Mouse (Mus musculus) B cell, adult 2 months (primary cell): ENCODE results near the gene Fhl4.

Experiments used
- DNase-seq, 2 experiments: peaks; one replicate each; pipeline ENCODE4 v3.0.0; 2022

The Fhl4 gene

DNA sequence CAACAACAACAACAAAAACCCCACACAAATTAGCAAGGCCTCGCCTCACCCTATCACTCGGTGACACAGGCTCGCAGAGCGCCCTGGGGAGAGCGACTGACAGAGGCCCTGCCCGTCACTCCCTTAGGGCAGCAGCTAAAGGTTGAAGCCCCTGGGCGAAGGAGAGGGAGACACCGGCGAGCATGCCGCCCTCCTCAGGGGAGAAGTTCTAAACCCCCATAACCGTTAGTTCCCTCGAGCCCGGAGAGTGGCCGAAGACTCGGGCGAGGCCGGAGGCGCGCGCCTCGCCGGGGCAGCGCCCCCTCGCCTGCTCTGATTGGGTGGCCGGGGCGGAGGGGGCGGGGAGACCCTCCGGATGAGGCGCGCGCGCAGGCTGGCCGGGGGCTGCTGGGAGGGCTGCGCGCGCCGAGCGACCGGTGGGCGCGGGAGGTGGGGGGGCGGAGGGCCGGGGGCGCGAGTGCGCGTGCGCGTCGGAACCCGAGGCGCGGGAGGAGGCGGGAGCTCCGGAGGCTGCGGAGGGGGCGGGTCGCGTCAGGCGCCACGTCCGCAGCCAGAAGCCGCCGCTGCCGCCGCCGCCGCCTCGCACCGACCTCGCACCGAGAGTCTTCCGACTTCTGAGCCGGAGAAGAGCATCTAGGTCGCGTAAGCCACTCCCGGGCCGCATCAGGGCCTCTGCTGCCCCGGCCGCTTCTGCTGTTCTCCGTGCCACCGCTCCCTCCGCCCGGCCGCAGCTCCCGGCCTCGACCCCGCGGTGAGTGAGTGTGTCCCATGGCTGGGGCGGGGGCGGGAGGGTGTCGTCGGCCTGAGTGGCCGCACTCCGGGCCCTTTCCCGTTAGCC lies at the start of gene Fhl4, which contains the start of gene Tmem263:
Gene Fhl4 (minus strand): TSS at position 249 of the 838 bp plus-strand sequence.
Gene Tmem263 (plus strand): TSS at position 381 of the 838 bp plus-strand sequence.
- DNase-seq, result peak; percentile 74 to 79

DNA sequence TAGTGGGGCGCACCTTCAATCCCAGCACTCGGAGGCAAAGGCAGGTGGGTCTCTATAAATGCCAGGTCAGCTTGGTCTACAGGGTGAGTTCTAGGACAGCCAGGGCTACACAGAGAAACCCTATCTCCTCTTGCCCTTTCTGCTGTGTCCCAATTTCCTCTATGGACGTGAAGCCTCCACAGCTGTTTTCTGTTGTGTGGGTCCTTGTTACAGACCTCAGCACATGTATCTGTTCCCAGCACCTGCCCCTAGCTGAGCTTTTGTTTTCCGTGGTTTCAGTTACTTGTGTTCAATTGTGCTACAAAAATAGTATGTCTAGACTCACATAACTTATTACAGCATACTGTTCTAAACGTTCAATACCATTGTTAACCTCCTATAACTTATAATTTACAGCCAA lies 46.9 kb upstream of the Fhl4 start:
- DNase-seq, result no peak

- DNase-seq, result no peak
Observed at GRCm38 (mm10) chr10:85146282-85146681, 44.0 kb upstream of the Fhl4 start.

DNA sequence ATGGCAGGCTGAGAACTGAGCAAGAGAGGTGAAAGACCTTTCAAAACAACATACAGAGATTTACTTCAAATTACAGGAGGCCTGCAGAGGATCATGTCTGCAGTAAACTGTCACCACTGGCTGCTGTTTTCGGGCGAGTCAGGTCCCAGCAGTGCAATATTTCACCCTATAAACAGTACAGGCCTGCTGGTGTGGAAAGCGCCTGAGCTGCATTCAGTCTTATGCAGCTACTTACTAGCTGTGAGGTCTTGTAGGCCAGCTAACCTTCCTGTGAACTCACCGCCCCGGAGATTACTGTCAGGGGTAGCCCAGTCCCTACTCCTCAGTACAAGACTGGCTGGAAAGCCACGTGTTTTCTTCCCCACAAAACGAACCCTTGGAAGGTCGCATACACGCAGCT lies 39.2 kb upstream of the Fhl4 start:
- DNase-seq, result no peak

DNA sequence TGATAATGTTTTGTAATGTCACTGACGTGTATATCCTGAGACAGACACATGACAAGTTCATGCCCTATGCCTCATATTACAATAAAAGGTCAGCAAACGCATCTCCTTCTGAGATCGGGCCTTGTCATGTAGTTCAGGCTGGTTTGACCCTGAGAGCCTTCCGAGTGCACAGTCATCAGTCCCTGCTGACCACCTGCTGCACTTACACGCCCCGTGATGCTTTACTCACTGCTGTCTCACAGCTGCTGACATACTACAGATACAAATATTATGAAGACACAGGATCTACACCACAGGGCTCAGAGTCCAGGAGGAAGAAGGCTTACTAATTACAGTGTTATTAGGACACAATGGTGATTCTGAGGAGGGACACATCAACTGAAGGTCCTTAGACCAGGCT lies 34.3 kb upstream of the Fhl4 start:
- no peak for DNase-seq

DNA sequence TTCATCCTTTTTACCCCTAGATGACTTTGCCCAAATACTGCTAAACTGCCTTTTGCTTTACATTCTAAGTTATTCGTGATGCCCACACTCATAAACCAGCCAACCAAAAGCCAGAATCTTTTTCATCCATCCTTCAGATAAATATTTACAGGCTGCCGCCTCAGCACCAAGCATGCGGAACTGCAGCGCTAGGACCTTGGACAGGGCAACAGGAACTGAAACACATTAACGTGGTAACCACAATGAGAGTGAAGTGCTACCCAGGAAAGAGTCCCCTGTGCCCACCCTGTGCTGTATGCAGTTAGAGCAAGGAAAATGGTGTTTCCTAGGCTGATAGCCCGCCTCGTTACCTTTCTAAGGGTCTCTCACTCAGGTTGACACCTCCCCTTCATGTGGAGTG lies 26.2 kb upstream of the Fhl4 start:
- DNase-seq, result peak; percentile 77 to 79

DNA sequence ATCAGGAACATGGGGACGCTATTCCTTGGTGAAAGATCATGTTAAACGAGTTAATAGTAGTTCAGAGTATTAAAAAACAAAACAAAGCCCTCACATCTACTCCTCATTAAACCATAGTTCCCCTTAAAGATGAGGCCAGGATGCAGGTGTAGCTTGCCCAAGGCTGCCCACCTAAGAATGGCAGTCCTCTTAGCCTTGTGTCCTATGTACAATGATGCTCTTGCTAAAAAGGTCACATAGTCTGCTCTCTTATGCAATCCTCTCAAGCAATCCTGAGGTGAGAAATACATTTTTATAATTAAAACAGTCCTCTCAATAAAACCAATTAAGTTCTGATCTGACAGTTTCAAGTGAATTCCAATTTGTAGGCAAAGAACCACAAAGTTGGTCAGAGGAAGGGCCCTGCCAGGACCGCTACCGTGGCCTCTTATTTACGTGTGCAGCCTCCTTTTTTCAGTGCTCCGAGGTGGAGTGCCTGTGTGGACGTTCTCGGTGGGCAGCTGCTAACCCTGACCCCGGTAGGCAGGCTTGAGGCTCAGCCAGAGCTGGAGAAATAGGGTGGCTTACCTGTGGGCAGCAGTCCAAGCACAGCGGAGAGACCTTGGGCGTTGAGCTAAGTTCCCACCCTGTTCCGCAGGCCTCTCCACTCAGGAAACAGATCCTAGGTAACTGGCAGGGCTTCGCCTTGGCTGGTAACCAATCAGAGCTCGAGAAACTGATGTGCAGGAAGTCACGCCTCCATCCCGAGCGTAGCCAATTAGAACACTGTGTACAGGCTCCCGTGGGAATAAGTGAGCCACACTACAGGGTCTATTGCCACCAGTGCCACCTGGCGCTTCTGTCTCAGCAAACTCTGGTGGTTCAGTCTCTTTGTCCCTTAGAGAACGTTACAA lies 25.3 kb upstream of the Fhl4 start, which contains the start of gene Mterf2:
Gene Mterf2 (minus strand): TSS at position 633 of the 893 bp plus-strand sequence.
- DNase-seq, result peak; percentile 89 to 92

DNA sequence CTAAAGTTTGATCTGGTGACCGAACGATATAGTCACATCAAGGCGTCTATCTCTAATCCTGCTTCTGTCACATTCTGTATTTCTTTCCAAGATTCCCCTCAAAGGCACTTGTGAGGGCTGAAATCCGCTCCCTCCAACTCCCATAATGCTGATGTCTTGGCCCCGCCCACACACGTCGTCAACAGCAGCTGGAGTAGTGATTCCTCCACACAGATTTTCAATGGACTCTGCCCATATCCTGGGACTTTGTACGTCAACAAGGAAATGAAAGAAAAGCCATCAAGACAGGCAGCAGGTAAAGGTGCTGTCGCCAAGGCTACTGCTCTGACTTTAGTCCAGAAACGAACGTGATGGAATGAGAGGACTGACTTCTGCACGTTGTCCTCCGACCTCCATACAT lies 22.9 kb upstream of the Fhl4 start:
- DNase-seq, result no peak

DNA sequence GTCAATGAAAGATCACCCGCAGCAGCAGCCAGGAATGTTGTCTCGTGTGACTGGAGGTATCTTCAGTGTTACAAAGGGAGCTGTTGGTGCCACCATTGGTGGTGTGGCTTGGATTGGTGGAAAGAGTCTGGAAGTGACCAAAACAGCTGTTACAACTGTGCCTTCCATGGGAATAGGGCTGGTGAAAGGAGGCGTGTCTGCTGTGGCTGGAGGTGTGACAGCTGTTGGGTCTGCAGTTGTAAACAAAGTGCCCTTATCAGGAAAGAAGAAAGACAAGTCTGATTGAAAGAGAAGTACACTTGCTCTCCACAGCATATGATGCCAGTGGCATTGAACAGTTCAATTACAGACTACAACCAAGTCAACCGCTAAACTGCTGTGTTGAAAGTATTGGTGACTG lies 12.1 kb upstream of the Fhl4 start:
- no peak for DNase-seq

- DNase-seq, result peak; percentile 20 to 39
Observed at GRCm38 (mm10) chr10:85103085-85103885, 990 bp upstream of the Fhl4 start.

DNA sequence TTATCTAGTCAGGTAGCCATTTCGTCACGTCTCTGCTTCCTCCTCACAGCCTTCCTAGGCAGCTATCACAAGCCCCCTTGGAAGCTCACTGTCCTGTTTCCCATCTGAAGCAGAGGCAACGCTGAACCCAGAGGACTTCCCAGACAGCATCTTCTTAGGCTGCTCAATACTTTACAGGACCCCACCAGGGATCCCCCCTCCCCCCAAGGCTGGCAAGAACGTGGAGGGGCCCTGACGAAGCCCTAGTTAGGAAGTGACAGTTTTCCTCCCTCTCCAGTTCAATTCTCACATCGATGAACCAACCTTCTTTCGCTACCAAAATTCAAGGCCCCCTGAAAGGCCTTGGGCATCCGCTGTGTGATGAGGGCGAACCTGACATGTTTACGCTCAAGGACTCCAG lies 454 bp downstream of the Fhl4 start:
- no peak for DNase-seq

DNA sequence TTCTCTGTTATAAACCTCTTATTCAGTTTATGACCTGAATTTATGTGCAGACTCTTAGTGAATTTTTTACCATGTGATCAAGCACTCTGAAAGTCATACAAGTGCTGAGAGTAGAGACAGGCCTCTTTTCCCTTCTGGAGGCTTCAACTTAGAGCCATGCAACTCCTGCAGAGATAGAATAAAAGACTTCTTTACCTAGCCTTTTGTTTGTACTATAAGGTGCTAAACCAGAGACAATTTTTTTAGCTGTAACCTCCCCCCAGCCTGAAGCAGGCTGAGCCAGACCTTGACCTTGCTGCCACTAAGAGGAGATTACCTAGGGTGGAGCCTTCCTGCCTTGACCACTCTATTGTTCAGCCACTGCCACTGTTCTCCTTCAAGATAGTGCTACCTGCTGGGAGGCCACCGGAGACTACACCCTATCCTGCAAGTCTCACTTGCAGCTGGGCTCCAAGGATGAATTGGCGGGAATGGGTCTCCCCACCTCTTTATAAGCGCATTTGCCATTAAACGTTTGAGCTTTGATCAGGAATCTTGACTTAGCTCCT lies 30.6 kb downstream of the Fhl4 start:
- DNase-seq, result no peak

GRCm38 (mm10) chr10:85054876-85055275 lies 47.4 kb downstream of the Fhl4 start:
- no peak for DNase-seq

- no peak for DNase-seq
Observed at GRCm38 (mm10) chr10:85052451-85052850, 49.8 kb downstream of the Fhl4 start.

DNA sequence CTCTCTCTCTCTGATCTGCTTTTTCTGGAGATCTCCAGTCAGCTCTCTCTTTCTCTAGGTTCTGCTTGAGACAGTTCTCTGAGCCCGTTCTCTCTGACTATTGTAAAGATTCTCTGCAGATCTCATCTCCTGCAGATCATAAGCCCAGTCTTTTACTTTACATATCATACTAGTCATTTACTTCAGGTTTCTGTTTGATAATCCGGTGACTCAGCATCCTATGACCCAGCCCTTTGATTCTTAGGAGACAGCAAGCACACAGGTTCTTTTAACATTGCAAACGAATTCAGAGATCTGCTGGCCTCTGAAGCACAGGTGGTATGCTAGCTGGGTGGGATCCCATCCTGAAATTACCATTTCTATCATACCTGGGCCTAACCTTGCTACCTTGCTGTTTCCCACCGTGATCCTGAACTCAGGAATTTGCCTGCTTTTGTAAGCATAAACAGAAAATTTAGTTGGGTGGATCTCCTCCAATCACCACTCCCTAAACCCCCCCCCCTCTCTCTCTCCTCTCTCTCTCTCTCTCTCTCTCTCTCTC lies 51.6 kb downstream of the Fhl4 start:
- DNase-seq, result no peak

DNA sequence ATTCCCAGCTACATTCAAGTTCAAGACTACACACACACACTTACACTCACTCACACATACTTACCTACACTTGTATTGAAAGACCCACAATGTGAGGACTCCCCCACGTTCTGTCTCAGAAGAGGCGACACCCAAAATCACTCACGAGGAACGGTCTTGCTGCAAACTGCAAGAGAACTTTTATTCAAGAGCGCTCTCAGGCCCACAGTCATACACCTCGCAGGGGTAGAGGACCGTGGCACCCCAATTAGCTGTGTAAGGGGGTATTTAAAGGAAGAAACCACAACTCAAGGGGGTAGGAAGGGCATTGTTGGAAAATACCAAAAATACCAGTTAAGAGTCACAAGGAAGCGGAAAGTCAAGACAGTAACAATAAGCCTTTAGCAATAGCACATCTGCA lies 54.3 kb downstream of the Fhl4 start:
- DNase-seq, result no peak

- peak; percentile 44 to 46 for DNase-seq
Observed at GRCm38 (mm10) chr10:85046585-85046984, 55.7 kb downstream of the Fhl4 start.
